Mouse (Mus musculus): ENCODE data around the gene Gadd45b. TPM values are rescaled to one million over a fixed set of nuclear protein-coding genes. Genes with fewer than 3 reads are reported as not detected.

The Gadd45b gene
- polyA plus RNA-seq, 1 experiment from 2014 or later: 39.8 TPM

DNA sequence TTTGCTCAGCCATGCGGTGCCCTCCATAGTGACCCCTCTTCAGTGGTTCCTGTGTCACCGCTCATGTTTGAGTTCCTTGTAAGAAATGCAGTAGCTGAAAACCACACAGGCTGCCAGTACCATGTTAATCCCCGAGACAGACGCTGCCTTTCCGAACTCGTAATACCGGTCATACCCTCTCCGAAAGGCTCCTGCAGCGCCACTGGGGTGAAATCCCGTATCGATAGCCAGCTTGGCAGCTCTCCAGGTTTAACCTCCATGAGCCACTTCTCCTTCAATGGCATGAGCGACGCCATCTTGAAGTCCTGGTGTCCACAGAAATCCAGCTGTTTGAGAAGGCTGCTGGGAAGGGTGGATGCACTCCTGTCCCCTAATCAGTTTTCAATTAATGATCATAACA is 24.5 kb downstream of the Gadd45b start:
- no peak for ATAC-seq (ENCODE audit: insufficient number of reproducible peaks, insufficient read depth, low FRiP score, low read depth)

GRCm38 (mm10) chr10:80954843-80955242 is 25.0 kb downstream of the Gadd45b start:
- H3K4me1 ChIP-seq (ENCODE audit: control insufficient read depth in 2 of 2, insufficient read depth in 2 of 2, low read length in 2 of 2): peaks cover 14 to 18% of the 10 kb centered on the region in 2 experiments
- H3K4me2 ChIP-seq (ENCODE audit: low read length): no peak overlapping the region
- WGBS: 21% methylated on average over 6 of the region's 6 CpGs

More for the DNA sequence above, 24.5 kb downstream of the Gadd45b start:
- no peaks in the 10 kb centered on the region for H3K36me3 ChIP-seq (ENCODE audit: control insufficient read depth, insufficient read depth, low read length)
- H3K4me3 ChIP-seq (ENCODE audit: control insufficient read depth in 1 of 2, insufficient read depth in 1 of 2, low read depth in 1 of 2, low read length in 2 of 2): no peak overlapping the region
- 60% methylated on average over 13 of the region's 13 CpGs for WGBS
- H3K9me3 ChIP-seq (ENCODE audit: control insufficient read depth, low read length): no peaks in the 10 kb centered on the region
- peak overlapping the region; percentile 39; the same call in 1 of the 2 replicates for H3K9ac ChIP-seq (ENCODE audit: low read length)
- no peaks in the 10 kb centered on the region for H3K27me3 ChIP-seq (ENCODE audit: control insufficient read depth, insufficient read depth, low read length)
- 0 out of 2 replicates have a peak overlapping the region, but pooled peaks have one; percentile 11 for H3K4me2 ChIP-seq (ENCODE audit: low read length)
- peaks cover 15 to 18% of the 10 kb centered on the region in 2 experiments for H3K4me1 ChIP-seq (ENCODE audit: control insufficient read depth in 2 of 2, insufficient read depth in 2 of 2, low read length in 2 of 2)
- peak overlapping the region; percentile 87 for H3K27ac ChIP-seq (replicated peaks in 1 of 2; ENCODE audit: control insufficient read depth in 1 of 2, insufficient read depth in 1 of 2, low read depth in 2 of 2, low read length in 2 of 2)

DNA sequence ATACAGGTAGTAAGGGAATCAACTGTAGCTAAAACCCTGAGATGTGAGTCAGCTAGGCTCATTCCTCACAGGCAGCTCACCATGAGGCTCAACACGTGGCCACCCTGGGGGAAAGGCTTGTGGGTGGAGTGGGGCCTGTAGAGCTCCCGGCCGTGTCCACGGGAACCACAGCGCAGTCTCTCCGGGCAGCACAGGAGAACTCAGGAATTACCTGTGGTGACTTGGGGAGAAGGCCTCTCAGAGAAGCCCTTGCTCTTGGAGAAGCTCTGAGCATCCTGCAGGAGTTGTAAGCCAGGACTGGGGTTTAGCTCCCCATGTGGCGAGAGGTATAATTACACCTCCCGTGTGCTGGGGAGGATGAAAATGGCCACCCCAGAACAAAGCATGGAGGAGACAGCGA is 25.7 kb downstream of the Gadd45b start:
- Histone ChIP-seq H3K9me3 (ENCODE audit: control insufficient read depth, low read length) (no peaks in the 10 kb centered on the region), H3K4me1 (ENCODE audit: control insufficient read depth in 2 of 2, insufficient read depth in 2 of 2, low read length in 2 of 2) (peaks cover 19 to 20% of the 10 kb centered on the region in 2 experiments), H3K9ac (ENCODE audit: low read length) (no peak overlapping the region; the same call in 1 of the 2 replicates), H3K4me3 (ENCODE audit: control insufficient read depth in 1 of 2, insufficient read depth in 1 of 2, low read depth in 1 of 2, low read length in 2 of 2) (no peak overlapping the region), H3K4me2 (ENCODE audit: low read length) (no peak overlapping the region), H3K27ac (replicated peaks in 1 of 2; ENCODE audit: control insufficient read depth in 1 of 2, insufficient read depth in 1 of 2, low read depth in 2 of 2, low read length in 2 of 2) (peak overlapping the region; percentile 87), H3K27me3 (ENCODE audit: control insufficient read depth, insufficient read depth, low read length) (no peaks in the 10 kb centered on the region), H3K36me3 (ENCODE audit: control insufficient read depth, insufficient read depth, low read length) (no peaks in the 10 kb centered on the region)
- WGBS: 15% methylated on average over 9 of the region's 9 CpGs
- ATAC-seq (ENCODE audit: insufficient number of reproducible peaks, insufficient read depth, low FRiP score, low read depth): 0 out of 2 replicates have a peak, but pooled peaks have one; percentile 4

More at GRCm38 (mm10) chr10:80954843-80955242, 25.0 kb downstream of the Gadd45b start:
- Histone ChIP-seq H3K27ac (replicated peaks in 1 of 2; ENCODE audit: control insufficient read depth in 1 of 2, insufficient read depth in 1 of 2, low read depth in 2 of 2, low read length in 2 of 2) (peak overlapping the region; percentile 87), H3K9ac (ENCODE audit: low read length) (peak overlapping the region; percentile 39), H3K4me3 (ENCODE audit: control insufficient read depth in 1 of 2, insufficient read depth in 1 of 2, low read depth in 1 of 2, low read length in 2 of 2) (no peak overlapping the region), H3K9me3 (ENCODE audit: control insufficient read depth, low read length) (no peaks in the 10 kb centered on the region), H3K36me3 (ENCODE audit: control insufficient read depth, insufficient read depth, low read length) (no peaks in the 10 kb centered on the region), H3K27me3 (ENCODE audit: control insufficient read depth, insufficient read depth, low read length) (no peaks in the 10 kb centered on the region)
- ATAC-seq (ENCODE audit: insufficient number of reproducible peaks, insufficient read depth, low FRiP score, low read depth): 0 out of 2 replicates have a peak, but pooled peaks have one; percentile 16

- 89% methylated on average over 8 of the region's 8 CpGs for WGBS
- ATAC-seq (ENCODE audit: insufficient number of reproducible peaks, insufficient read depth, low FRiP score, low read depth): no peak
- H3K9ac ChIP-seq (ENCODE audit: low read length): no peak overlapping the region
- no peak overlapping the region for H3K27ac ChIP-seq (replicated peaks in 1 of 2; ENCODE audit: control insufficient read depth in 1 of 2, insufficient read depth in 1 of 2, low read depth in 2 of 2, low read length in 2 of 2)
- H3K4me2 ChIP-seq (ENCODE audit: low read length): no peak overlapping the region
- peaks cover 23 to 26% of the 10 kb centered on the region in 2 experiments for H3K4me1 ChIP-seq (ENCODE audit: control insufficient read depth in 2 of 2, insufficient read depth in 2 of 2, low read length in 2 of 2)
- H3K4me3 ChIP-seq (ENCODE audit: control insufficient read depth in 1 of 2, insufficient read depth in 1 of 2, low read depth in 1 of 2, low read length in 2 of 2): no peak overlapping the region
- H3K36me3 ChIP-seq (ENCODE audit: control insufficient read depth, insufficient read depth, low read length): no peaks in the 10 kb centered on the region
- H3K9me3 ChIP-seq (ENCODE audit: control insufficient read depth, low read length): no peaks in the 10 kb centered on the region
- H3K27me3 ChIP-seq (ENCODE audit: control insufficient read depth, insufficient read depth, low read length): no peaks in the 10 kb centered on the region
Observed at GRCm38 (mm10) chr10:80956385-80956784, 26.5 kb downstream of the Gadd45b start.

GRCm38 (mm10) chr10:80956901-80957300 is 27.0 kb downstream of the Gadd45b start:
- peaks cover 26 to 31% of the 10 kb centered on the region in 2 experiments for H3K4me1 ChIP-seq (ENCODE audit: control insufficient read depth in 2 of 2, insufficient read depth in 2 of 2, low read length in 2 of 2)
- WGBS: 73% methylated on average over 6 of the region's 6 CpGs
- ATAC-seq (ENCODE audit: insufficient number of reproducible peaks, insufficient read depth, low FRiP score, low read depth): no peak

GRCm38 (mm10) chr10:80957791-80958190 is 27.9 kb downstream of the Gadd45b start:
- no peak overlapping the region for H3K4me3 ChIP-seq (ENCODE audit: control insufficient read depth in 1 of 2, insufficient read depth in 1 of 2, low read depth in 1 of 2, low read length in 2 of 2)
- no peak for ATAC-seq (ENCODE audit: insufficient number of reproducible peaks, insufficient read depth, low FRiP score, low read depth)
- H3K9me3 ChIP-seq (ENCODE audit: control insufficient read depth, low read length): no peaks in the 10 kb centered on the region
- no peak overlapping the region for H3K27ac ChIP-seq (replicated peaks in 1 of 2; ENCODE audit: control insufficient read depth in 1 of 2, insufficient read depth in 1 of 2, low read depth in 2 of 2, low read length in 2 of 2)
- WGBS: 68% methylated on average over 4 of the region's 4 CpGs
- H3K9ac ChIP-seq (ENCODE audit: low read length): no peak overlapping the region
- H3K4me1 ChIP-seq (ENCODE audit: control insufficient read depth in 2 of 2, insufficient read depth in 2 of 2, low read length in 2 of 2): peaks cover 30 to 38% of the 10 kb centered on the region in 2 experiments
- no peaks in the 10 kb centered on the region for H3K36me3 ChIP-seq (ENCODE audit: control insufficient read depth, insufficient read depth, low read length)
- no peak overlapping the region for H3K4me2 ChIP-seq (ENCODE audit: low read length)
- H3K27me3 ChIP-seq (ENCODE audit: control insufficient read depth, insufficient read depth, low read length): no peaks in the 10 kb centered on the region

More at GRCm38 (mm10) chr10:80956901-80957300, 27.0 kb downstream of the Gadd45b start:
- H3K4me2 ChIP-seq (ENCODE audit: low read length): no peak overlapping the region
- no peaks in the 10 kb centered on the region for H3K27me3 ChIP-seq (ENCODE audit: control insufficient read depth, insufficient read depth, low read length)
- H3K9me3 ChIP-seq (ENCODE audit: control insufficient read depth, low read length): no peaks in the 10 kb centered on the region
- no peak overlapping the region for H3K9ac ChIP-seq (ENCODE audit: low read length)
- H3K27ac ChIP-seq (replicated peaks in 1 of 2; ENCODE audit: control insufficient read depth in 1 of 2, insufficient read depth in 1 of 2, low read depth in 2 of 2, low read length in 2 of 2): no peak overlapping the region; a peak in 1 of 4 replicates
- H3K4me3 ChIP-seq (ENCODE audit: control insufficient read depth in 1 of 2, insufficient read depth in 1 of 2, low read depth in 1 of 2, low read length in 2 of 2): no peak overlapping the region
- H3K36me3 ChIP-seq (ENCODE audit: control insufficient read depth, insufficient read depth, low read length): no peaks in the 10 kb centered on the region

DNA sequence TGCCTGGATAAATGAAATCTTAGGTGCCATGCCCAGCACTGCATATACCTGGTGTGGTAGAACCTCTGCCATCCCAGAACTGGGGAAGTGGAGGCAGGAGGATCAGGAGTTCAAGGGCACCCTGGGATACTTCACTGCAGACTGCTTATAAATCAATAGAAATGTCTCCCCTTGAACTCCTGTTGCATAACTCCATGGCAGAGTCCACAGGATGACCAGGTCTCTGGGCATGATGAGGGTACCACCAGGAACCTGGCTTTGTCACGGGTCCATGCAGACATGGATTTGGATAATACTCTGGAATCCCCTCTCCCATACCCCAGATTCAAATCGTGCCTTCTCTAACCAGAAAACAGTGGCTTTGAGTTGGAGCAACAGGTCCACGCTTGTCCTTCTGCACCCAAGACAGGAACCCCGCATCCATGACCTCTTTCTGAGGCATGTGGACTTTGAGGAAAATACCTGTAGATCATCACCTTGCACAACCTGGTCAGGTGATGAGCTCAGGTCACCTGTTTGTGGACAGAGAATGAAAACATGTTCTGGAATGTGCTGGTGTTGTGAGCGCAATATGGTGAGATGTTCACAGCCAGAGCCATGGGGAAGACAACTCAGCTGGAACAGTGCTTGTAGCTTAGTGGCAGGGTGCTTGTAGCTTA is 29.2 kb downstream of the Gadd45b start:
- Histone ChIP-seq H3K4me3 (ENCODE audit: control insufficient read depth in 1 of 2, insufficient read depth in 1 of 2, low read depth in 1 of 2, low read length in 2 of 2) (no peak overlapping the region), H3K4me1 (ENCODE audit: control insufficient read depth in 2 of 2, insufficient read depth in 2 of 2, low read length in 2 of 2) (peaks cover 42 to 52% of the 10 kb centered on the region in 2 experiments), H3K9me3 (ENCODE audit: control insufficient read depth, low read length) (no peaks in the 10 kb centered on the region), H3K27me3 (ENCODE audit: control insufficient read depth, insufficient read depth, low read length) (no peaks in the 10 kb centered on the region), H3K4me2 (ENCODE audit: low read length) (no peak overlapping the region), H3K36me3 (ENCODE audit: control insufficient read depth, insufficient read depth, low read length) (no peaks in the 10 kb centered on the region), H3K9ac (ENCODE audit: low read length) (no peak overlapping the region), H3K27ac (replicated peaks in 1 of 2; ENCODE audit: control insufficient read depth in 1 of 2, insufficient read depth in 1 of 2, low read depth in 2 of 2, low read length in 2 of 2) (no peak overlapping the region)
- WGBS: 91% methylated on average over 5 of the region's 5 CpGs
- ATAC-seq (ENCODE audit: insufficient number of reproducible peaks, insufficient read depth, low FRiP score, low read depth): no peak
